Mouse (Mus musculus): Measurements from ENCODE around the gene Ghrh.

Gene Ghrh

DNA sequence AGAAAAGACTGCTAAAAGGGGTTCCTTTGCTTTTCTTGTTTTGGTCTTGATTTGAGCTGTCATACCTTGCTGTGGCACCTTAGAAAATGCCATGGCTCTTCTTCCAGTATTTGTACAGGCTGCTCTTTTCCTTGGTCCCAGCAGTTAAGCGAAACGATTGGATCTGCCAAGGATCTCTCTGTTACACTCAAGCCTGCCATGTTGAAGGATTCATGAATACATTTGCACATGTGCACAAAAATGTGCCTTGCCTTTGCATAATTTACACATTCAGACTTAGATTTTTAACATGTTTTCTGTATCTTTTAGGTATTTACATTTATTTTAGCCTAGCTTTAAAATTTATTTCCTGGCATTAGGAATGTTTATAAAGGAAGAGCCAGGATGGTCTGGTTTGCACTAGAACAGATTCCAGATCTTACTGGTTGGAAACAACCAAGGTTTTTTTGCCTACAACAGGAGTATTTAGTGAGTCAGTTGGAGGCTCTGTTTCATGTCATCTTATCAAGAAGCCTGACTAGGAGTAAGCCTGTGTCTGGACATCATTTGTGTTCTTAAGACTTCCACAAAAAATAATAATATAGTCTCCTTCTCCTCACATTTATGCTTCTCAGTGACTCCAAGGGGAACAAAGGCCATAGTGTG is 38.9 kb downstream of the Ghrh start:
- in situ Hi-C loops (cut with MboI) = no loop called here

GRCm38 (mm10) chr2:157307715-157308265 is 39.5 kb downstream of the Ghrh start:
- in situ Hi-C loops (cut with MboI) = no loop called here

DNA sequence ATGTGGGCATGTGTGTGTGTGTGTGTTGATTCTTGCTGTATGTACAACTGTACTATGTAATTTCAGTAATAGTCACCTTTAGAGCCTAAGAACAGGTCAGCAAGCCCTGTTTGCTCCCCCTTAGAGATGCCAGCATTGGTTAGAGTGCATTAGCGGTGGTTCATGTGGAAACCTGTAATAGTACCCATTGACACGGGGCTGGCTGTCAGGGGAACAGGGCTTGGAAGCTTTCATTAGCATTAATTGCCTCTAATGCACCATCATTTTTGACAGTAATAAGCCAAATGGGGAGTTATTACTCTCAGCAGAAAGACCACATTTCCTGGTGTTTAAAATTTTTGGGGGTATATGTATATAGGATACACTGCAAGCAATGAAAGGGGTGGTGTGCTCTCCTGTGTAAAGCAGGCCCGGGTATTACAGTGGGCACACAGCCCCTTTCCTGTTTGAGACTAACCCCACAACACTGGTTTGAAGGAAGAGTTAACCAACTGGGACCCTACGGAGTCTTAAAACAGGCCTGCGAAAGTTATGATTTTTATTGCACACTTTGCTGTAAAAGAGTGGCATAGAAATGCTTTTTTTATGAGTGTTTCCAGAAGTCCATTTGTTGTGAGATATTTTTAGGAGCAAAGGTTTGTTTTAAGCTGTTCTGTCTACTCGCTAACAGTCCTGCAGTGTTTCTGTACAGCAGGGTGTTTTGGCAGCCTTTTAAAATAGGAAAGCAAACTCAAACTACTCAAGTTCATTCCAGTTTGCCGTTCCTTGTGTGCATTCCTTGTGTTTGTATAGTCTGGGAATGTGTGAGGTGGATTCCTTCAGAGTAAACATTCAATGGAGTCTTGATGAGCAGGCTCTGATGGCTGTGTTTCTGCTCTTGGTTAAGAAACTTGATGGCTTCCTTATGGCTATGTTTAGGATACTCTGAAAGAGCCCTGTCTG is 40.9 kb downstream of the Ghrh start:
- in situ Hi-C loops (cut with MboI) = no loop called here

DNA sequence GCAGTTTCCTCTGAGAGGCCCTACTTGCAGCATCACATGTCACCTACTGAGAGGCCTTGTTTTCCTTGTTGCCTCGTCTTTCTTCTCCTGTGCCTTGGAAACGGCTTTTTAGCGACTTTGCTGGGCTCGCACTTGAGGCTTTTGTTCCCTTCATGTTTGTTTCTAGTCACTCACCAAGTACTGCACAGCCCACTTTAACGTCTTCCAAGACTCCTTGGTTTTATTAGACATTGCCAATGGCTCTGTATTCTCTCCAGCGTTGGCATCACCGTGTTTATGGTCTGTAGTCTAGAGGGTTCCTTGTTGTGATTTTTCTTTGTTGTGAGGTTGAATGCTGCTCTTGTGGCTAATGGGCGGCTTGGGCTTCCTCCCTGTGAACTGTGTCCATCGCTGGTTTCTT is 44.2 kb downstream of the Ghrh start:
- in situ Hi-C loops (cut with MboI) = no loop called here

DNA sequence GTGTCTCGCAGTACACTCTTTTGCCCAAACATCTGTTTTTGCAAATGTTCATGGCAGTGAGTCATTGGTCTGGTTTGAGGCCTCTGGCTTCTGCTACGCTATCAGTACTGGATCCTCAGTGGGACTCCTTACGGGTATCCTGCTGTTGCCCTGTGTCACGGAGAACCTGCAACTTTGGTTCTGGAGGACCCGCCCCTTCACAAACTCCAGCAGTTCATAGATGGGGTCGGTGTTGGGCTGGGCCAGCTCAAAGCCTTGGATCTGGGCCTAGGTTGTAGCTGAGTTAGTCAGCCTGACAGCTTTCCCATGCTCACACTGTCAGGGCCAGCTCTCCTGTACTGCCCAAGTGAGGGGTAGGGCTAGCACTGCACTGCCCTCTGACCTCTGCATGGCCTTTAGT is 47.3 kb downstream of the Ghrh start:
- in situ Hi-C loops (cut with MboI) = no loop called here

DNA sequence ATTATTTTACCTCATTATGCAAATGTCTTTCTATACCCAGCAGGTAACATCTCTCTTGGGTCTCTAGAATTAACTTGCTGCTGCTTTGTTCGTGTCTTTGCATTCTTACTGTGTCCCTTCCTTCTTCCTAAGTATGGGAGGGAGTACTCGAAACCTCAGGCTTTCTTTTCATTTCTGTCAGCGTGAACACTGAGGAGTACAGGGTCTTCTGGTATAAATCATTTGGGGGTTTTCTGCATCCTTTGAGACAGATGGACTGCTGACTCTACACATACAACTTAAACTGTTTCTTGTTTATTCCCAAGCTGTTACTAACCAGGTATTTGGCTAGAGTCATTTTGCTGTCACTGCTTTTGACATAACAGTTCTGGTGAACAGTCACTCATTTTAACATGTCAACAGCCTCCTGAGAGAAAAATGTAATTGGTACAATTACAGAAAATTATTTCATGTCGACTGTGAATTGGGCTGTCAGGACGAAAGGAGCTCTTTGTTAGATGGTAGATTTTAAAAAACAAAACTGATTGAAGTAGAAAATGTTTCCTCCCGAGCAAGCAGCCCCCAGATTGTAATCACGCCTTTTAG is 51.1 kb downstream of the Ghrh start:
- in situ Hi-C loops (cut with MboI) = no loop called here

- in situ Hi-C loops (cut with MboI) = no loop called here
Observed at GRCm38 (mm10) chr2:157292093-157292492, 55.2 kb downstream of the Ghrh start.

DNA sequence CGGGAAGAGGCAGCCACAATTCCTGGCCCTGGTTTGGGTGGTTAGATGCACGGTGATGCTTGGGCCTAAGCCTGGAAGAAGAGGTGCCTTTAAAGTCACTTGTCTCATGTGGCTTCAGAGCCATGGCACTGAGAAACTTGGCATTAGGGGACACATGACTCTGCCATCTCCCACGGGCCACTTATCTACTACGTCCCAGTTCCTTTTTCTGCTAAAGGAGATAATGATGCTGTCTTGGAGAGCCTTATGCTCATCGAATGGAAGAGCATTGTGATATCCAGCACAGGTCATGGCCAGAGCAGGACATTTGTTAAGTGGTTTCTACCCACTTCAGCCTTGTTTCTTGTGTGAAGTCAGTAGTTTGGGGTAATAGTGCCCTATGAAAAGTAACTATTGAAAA is 58.3 kb downstream of the Ghrh start:
- in situ Hi-C loops (cut with MboI) = loop anchor here (10.0 kb wide), 1 partner anchor 286 kb away; the partner anchor contains the start of gene Blcap

DNA sequence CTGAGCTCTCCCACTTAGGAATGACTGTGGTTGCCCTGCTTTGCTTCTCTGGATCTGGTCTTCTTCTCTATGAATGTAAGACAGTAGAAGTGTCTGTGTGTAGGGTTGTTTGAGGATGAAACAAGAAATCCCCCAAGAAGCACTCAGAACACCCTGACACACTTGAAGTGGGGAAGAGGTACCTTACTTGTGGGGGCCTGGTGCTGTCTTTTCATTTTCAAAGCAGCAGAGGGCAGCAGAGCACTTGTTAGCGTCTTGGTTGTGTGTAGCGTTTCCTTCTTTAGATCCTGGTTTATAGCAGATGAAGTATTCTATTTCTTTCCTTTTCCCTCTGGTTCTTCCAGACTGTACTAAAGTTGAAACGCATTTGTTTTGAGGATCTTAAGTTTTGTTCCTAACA is 59.8 kb downstream of the Ghrh start:
- in situ Hi-C loops (cut with MboI) = loop anchor here (10.0 kb wide), 1 partner anchor 287 kb away; the partner anchor contains the start of gene Blcap

DNA sequence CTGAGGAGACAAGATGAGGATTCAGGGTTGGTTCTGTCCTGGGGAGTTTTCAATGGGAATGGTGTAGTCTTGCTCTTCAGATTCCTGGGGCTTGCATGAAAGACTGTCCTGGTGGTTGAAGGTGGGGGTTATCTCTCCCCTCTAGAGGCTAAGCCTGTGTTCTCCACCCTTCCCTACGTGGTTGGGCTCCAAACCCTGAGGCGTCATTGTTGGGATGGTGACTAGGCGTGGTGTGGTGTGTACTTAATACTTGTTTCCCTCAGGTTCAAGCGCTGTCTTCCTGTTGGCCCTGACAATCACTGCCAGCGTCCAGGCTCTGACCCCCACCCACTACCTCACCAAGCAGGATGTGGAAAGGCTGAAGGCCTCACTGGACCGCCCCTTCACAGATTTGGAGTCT is 64.0 kb downstream of the Ghrh start:
- in situ Hi-C loops (cut with MboI) = loop anchor here (10.0 kb wide), 1 partner anchor 291 kb away; the partner anchor contains the start of gene Blcap
